Mouse (Mus musculus) MEL (cell line): Measurements from ENCODE around the gene Apobec3. TPM values are rescaled to one million over a fixed set of nuclear protein-coding genes. Genes with fewer than 3 reads are reported as not detected.

Experiments
- DNase-seq: peaks from one replicate; pipeline ENCODE4 v3.0.0; 2011; ENCODE audit warnings: low read depth, low spot score
- H3K27ac ChIP-seq: 2 replicates; pipeline ENCODE4 v1.5.1; 2012; ENCODE audit warnings: low read depth, mild to moderate bottlenecking, control low read depth, low read length, moderate library complexity; ENCODE audit not compliant: control insufficient read depth
- H3K27me3 ChIP-seq, 2 experiments: fragments of 150-350 bp in 1 of 2; sonication (generic) in 1 of 2; 2 replicates each; pipeline ENCODE4 v1.6.1; 2012; ENCODE audit warnings: low read length in 2 of 2, mild to moderate bottlenecking in 2 of 2, improper control_type of control experiment in 1 of 2, moderate library complexity in 1 of 2; ENCODE audit not compliant: insufficient read depth in 2 of 2, control insufficient read depth in 1 of 2
- H3K36me3 ChIP-seq, 2 experiments: 2 replicates each; pipeline ENCODE4 v1.6.1; 2012 to 2014; ENCODE audit warnings: low read length in 2 of 2, improper control_type of control experiment in 1 of 2, inconsistent platforms in 1 of 2, mild to moderate bottlenecking in 1 of 2; ENCODE audit not compliant: insufficient read depth in 2 of 2, control insufficient read depth in 1 of 2
- H3K4me1 ChIP-seq, 2 experiments: fragments of 150-350 bp in 1 of 2; sonication (generic) in 1 of 2; 2 replicates each; pipeline ENCODE4 v1.6.1; 2012; ENCODE audit warnings: low read length in 2 of 2, improper control_type of control experiment in 1 of 2, mild to moderate bottlenecking in 1 of 2; ENCODE audit not compliant: insufficient read depth in 2 of 2, control insufficient read depth in 1 of 2
- H3K4me3 ChIP-seq, 2 experiments: fragments of 150-350 bp in 1 of 2; sonication (generic) in 1 of 2; 2 replicates each; pipeline ENCODE4 v1.5.1; 2012; ENCODE audit warnings: low read depth in 2 of 2, low read length in 2 of 2, mild to moderate bottlenecking in 2 of 2, moderate library complexity in 2 of 2, control low read depth in 1 of 2, improper control_type of control experiment in 1 of 2; ENCODE audit not compliant: control insufficient read depth in 1 of 2, insufficient read depth in 1 of 2
- H3K79me2 ChIP-seq: 2 replicates; pipeline ENCODE4 v1.6.1; 2012; ENCODE audit warnings: mild to moderate bottlenecking, low read length, moderate library complexity; ENCODE audit not compliant: control insufficient read depth, poor library complexity, insufficient read depth
- H3K9ac ChIP-seq: 2 replicates; pipeline ENCODE4 v1.6.1; 2012; ENCODE audit warnings: low read depth, mild to moderate bottlenecking, control low read depth, low read length, moderate library complexity; ENCODE audit not compliant: control insufficient read depth, poor library complexity, severe bottlenecking
- H3K9me3 ChIP-seq: fragments of 150-350 bp; sonication (generic); replicated peaks from 2 replicates; pipeline ENCODE4 v1.6.1; 2012; ENCODE audit warnings: mild to moderate bottlenecking, low read length, improper control_type of control experiment, moderate library complexity; ENCODE audit not compliant: insufficient read depth
- BHLHE40 ChIP-seq: IDR thresholded peaks from 2 replicates; pipeline ENCODE4 v1.6.1; 2012; ENCODE audit warnings: low read depth, mild to moderate bottlenecking, inconsistent platforms, low read length, improper control_type of control experiment, borderline replicate concordance
- CHD1 ChIP-seq: IDR thresholded peaks from 2 replicates; pipeline ENCODE4 v1.6.1; 2012; ENCODE audit warnings: low read depth, mild to moderate bottlenecking, inconsistent platforms, low read length, improper control_type of control experiment
- CHD2 ChIP-seq: IDR thresholded peaks from 2 replicates; pipeline ENCODE4 v1.6.1; 2011; ENCODE audit warnings: low read length, improper control_type of control experiment
- CTCF ChIP-seq, 3 experiments: IDR thresholded peaks in 2 of 3; conservative IDR thresholded peaks in 1 of 3; 2 replicates each; pipeline ENCODE4 v1.5.1; 2011 to 2012; ENCODE audit warnings: low read length in 3 of 3, low read depth in 2 of 3, mild to moderate bottlenecking in 2 of 3, improper control_type of control experiment in 1 of 3, inconsistent platforms in 1 of 3, mixed read lengths in 1 of 3, moderate library complexity in 1 of 3; ENCODE audit not compliant: control insufficient read depth in 1 of 3, insufficient read depth in 1 of 3, poor library complexity in 1 of 3, severe bottlenecking in 1 of 3
- E2F4 ChIP-seq: IDR thresholded peaks from 2 replicates; pipeline ENCODE4 v1.6.1; 2011; ENCODE audit warnings: low read depth, low read length, improper control_type of control experiment, borderline replicate concordance
- EP300 ChIP-seq, 2 experiments: IDR thresholded peaks; 2 replicates each; pipeline ENCODE4 v1.6.1; 2011; ENCODE audit warnings: improper control_type of control experiment in 2 of 2, low read length in 2 of 2, low read depth in 1 of 2, mild to moderate bottlenecking in 1 of 2
- ETS1 ChIP-seq: IDR thresholded peaks from 2 replicates; pipeline ENCODE4 v1.6.1; 2012; ENCODE audit warnings: low read depth, mild to moderate bottlenecking, inconsistent platforms, low read length, improper control_type of control experiment, moderate library complexity
- GABPA ChIP-seq: IDR thresholded peaks from 2 replicates; pipeline ENCODE4 v1.6.1; 2012; ENCODE audit warnings: low read depth, mild to moderate bottlenecking, inconsistent platforms, low read length, improper control_type of control experiment, moderate library complexity
- GATA1 ChIP-seq: IDR thresholded peaks from 2 replicates; pipeline ENCODE4 v1.6.1; 2011; ENCODE audit warnings: low read depth, low read length, improper control_type of control experiment
- HCFC1 ChIP-seq: IDR thresholded peaks from 2 replicates; pipeline ENCODE4 v1.6.1; 2012; ENCODE audit warnings: low read depth, mild to moderate bottlenecking, inconsistent platforms, low read length, improper control_type of control experiment, moderate library complexity
- JUND ChIP-seq: IDR thresholded peaks from 2 replicates; pipeline ENCODE4 v1.6.1; 2011; ENCODE audit warnings: low read depth, mild to moderate bottlenecking, improper control_type of control experiment, low read length
- KAT2A ChIP-seq: conservative IDR thresholded peaks from 2 replicates; pipeline ENCODE4 v1.6.1; 2012; ENCODE audit warnings: low read depth, low read length, improper control_type of control experiment, inconsistent platforms
- MAFK ChIP-seq: IDR thresholded peaks from 2 replicates; pipeline ENCODE4 v1.6.1; 2011; ENCODE audit warnings: low read depth, mild to moderate bottlenecking, low read length, improper control_type of control experiment, borderline replicate concordance
- MAX ChIP-seq: IDR thresholded peaks from 2 replicates; pipeline ENCODE4 v1.6.1; 2011; ENCODE audit warnings: low read length, improper control_type of control experiment
- MAZ ChIP-seq: IDR thresholded peaks from 2 replicates; pipeline ENCODE4 v1.6.1; 2012; ENCODE audit warnings: low read depth, mild to moderate bottlenecking, inconsistent platforms, low read length, improper control_type of control experiment
- MEF2A ChIP-seq: IDR thresholded peaks from 2 replicates; pipeline ENCODE4 v1.6.1; 2014; ENCODE audit warnings: low read depth, mild to moderate bottlenecking, inconsistent platforms, low read length, improper control_type of control experiment; ENCODE audit not compliant: poor library complexity, insufficient replicate concordance, severe bottlenecking; ENCODE audit errors: extremely low read depth
- MXI1 ChIP-seq: IDR thresholded peaks from 2 replicates; pipeline ENCODE4 v1.6.1; 2011; ENCODE audit warnings: mild to moderate bottlenecking, low read depth, low read length, improper control_type of control experiment
- MYB ChIP-seq: IDR thresholded peaks from 2 replicates; pipeline ENCODE4 v1.6.1; 2011; ENCODE audit warnings: mild to moderate bottlenecking, low read depth, low read length, improper control_type of control experiment
- MYC ChIP-seq: IDR thresholded peaks from 2 replicates; pipeline ENCODE4 v1.6.1; 2011; ENCODE audit warnings: low read depth, mild to moderate bottlenecking, low read length, improper control_type of control experiment, moderate library complexity
- NELFE ChIP-seq: IDR thresholded peaks from 2 replicates; pipeline ENCODE4 v1.6.1; 2011; ENCODE audit warnings: low read depth, low read length, improper control_type of control experiment
- NRF1 ChIP-seq: IDR thresholded peaks from 2 replicates; pipeline ENCODE4 v1.6.1; 2014; ENCODE audit warnings: low read depth, mild to moderate bottlenecking, inconsistent platforms, low read length, improper control_type of control experiment, moderate library complexity; ENCODE audit not compliant: poor library complexity, insufficient read depth, severe bottlenecking
- POLR2A ChIP-seq, 2 experiments: IDR thresholded peaks; 2 replicates each; pipeline ENCODE4 v1.6.1; 2011 to 2012; ENCODE audit warnings: low read length in 2 of 2, mild to moderate bottlenecking in 2 of 2, control low read depth in 1 of 2, improper control_type of control experiment in 1 of 2, low read depth in 1 of 2, moderate library complexity in 1 of 2; ENCODE audit not compliant: control insufficient read depth in 1 of 2, insufficient read depth in 1 of 2, poor library complexity in 1 of 2
- POLR2AphosphoS2 ChIP-seq: IDR thresholded peaks from 2 replicates; pipeline ENCODE4 v1.6.1; 2011; ENCODE audit warnings: low read length, improper control_type of control experiment
- POLR2AphosphoS5 ChIP-seq: IDR thresholded peaks from 2 replicates; pipeline ENCODE4 v1.6.1; 2012; ENCODE audit warnings: low read depth, borderline replicate concordance, mild to moderate bottlenecking, inconsistent platforms, low read length, moderate library complexity, mixed read lengths
- RAD21 ChIP-seq: IDR thresholded peaks from 2 replicates; pipeline ENCODE4 v1.6.1; 2011; ENCODE audit warnings: mild to moderate bottlenecking, low read depth, low read length, improper control_type of control experiment
- RCOR1 ChIP-seq: IDR thresholded peaks from 2 replicates; pipeline ENCODE4 v1.6.1; 2012; ENCODE audit warnings: low read depth, mild to moderate bottlenecking, inconsistent platforms, low read length, improper control_type of control experiment
- SIN3A ChIP-seq: IDR thresholded peaks from 2 replicates; pipeline ENCODE4 v1.6.1; 2012; ENCODE audit warnings: low read length, improper control_type of control experiment, inconsistent platforms
- SMC3 ChIP-seq: IDR thresholded peaks from 2 replicates; pipeline ENCODE4 v1.6.1; 2011; ENCODE audit warnings: low read depth, low read length, improper control_type of control experiment
- TAL1 ChIP-seq: IDR thresholded peaks from 2 replicates; pipeline ENCODE4 v1.6.1; 2012; ENCODE audit warnings: mild to moderate bottlenecking, inconsistent platforms, low read length, moderate library complexity, mixed read lengths
- TBP ChIP-seq: IDR thresholded peaks from 2 replicates; pipeline ENCODE4 v1.8.0; 2011; ENCODE audit warnings: low read depth, low read length, improper control_type of control experiment
- TCF12 ChIP-seq: IDR thresholded peaks from 2 replicates; pipeline ENCODE4 v1.6.1; 2014; ENCODE audit warnings: low read depth, mild to moderate bottlenecking, inconsistent platforms, low read length, improper control_type of control experiment, moderate library complexity
- UBTF ChIP-seq: IDR thresholded peaks from 2 replicates; pipeline ENCODE4 v1.6.1; 2012; ENCODE audit warnings: low read depth, mild to moderate bottlenecking, inconsistent platforms, low read length, improper control_type of control experiment, moderate library complexity, borderline replicate concordance; ENCODE audit not compliant: insufficient read depth
- USF1 ChIP-seq: IDR thresholded peaks from 2 replicates; pipeline ENCODE4 v1.6.1; 2014; ENCODE audit warnings: low read depth, mild to moderate bottlenecking, inconsistent platforms, low read length, improper control_type of control experiment, moderate library complexity
- USF2 ChIP-seq, 2 experiments: IDR thresholded peaks; 2 replicates each; pipeline ENCODE4 v1.6.1; 2011 to 2012; ENCODE audit warnings: improper control_type of control experiment in 2 of 2, low read length in 2 of 2, borderline replicate concordance in 1 of 2, inconsistent platforms in 1 of 2, low read depth in 1 of 2, mild to moderate bottlenecking in 1 of 2; ENCODE audit not compliant: insufficient read depth in 1 of 2
- ZC3H11A ChIP-seq: IDR thresholded peaks from 2 replicates; pipeline ENCODE4 v1.6.1; 2012; ENCODE audit warnings: low read depth, mild to moderate bottlenecking, inconsistent platforms, low read length, improper control_type of control experiment
- ZKSCAN1 ChIP-seq: IDR thresholded peaks from 2 replicates; pipeline ENCODE4 v1.6.1; 2012; ENCODE audit warnings: low read depth, mild to moderate bottlenecking, inconsistent platforms, low read length, improper control_type of control experiment, moderate library complexity
- ZMIZ1 ChIP-seq: IDR thresholded peaks from 2 replicates; pipeline ENCODE4 v1.6.1; 2012; ENCODE audit warnings: low read depth, mild to moderate bottlenecking, inconsistent platforms, low read length, improper control_type of control experiment, moderate library complexity
- ZNF384 ChIP-seq: IDR thresholded peaks from 2 replicates; pipeline ENCODE4 v1.6.1; 2012; ENCODE audit warnings: low read depth, mild to moderate bottlenecking, inconsistent platforms, low read length, improper control_type of control experiment
- polyA plus RNA-seq, 2 experiments: library from polyadenylated mRNA; stranded (reverse) in 1 of 2; unstranded in 1 of 2; fragments of >175 nt in 1 of 2; fragments of >200 nt in 1 of 2; gene quantifications; 2 replicates each; pipeline versions ENCODE4 v1.2.1 to v1.2.4; 2012; ENCODE audit warnings: low replicate concordance in 2 of 2, low read depth in 1 of 2; ENCODE audit not compliant: insufficient read length in 2 of 2, insufficient read depth in 1 of 2, missing spikeins in 1 of 2
- total RNA-seq: library from RNA; depleted of rRNA; stranded (reverse); fragments of 300-350 nt; gene quantifications from 2 replicates; pipeline ENCODE4 v1.2.3, GENCODE M21; 2012

Gene Apobec3
- total and polyA plus RNA-seq, 3 experiments = 22.2 to 38.6 TPM; not detected in 1

DNA sequence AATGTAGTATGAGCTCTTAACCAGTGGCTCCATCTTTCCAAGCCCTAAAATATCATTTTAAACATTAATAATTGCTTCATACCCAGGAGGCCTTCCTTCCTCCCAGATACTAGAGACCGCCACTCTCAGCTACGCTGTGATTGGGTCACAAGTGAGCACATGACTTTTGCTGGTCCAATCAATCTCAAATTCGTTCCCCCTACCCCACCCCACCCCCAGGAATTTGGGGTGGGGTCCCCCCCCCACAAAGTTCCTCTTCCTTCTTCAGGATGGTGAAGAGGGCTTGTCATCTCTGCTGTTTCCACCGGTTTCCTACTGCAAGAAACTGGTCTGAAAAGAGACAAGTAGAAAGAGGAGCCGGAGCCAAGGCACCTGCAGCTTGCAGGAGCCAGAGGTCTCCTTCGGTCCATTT is 12.7 kb upstream of the Apobec3 start:
- Histone ChIP-seq H3K9ac (peak overlapping the region; percentile 71), H3K36me3 (peaks cover 0 to 12% of the 10 kb centered on the region in 2 experiments; a peak in 2 of 4 replicates), H3K4me3 (peak overlapping the region; percentile 48 to 59), H3K27ac (peak overlapping the region; percentile 98), H3K4me1 (peaks cover 5 to 25% of the 10 kb centered on the region in 2 experiments), H3K9me3 (no peaks in the 10 kb centered on the region), H3K79me2 (no peaks in the 10 kb centered on the region; the same call in 1 of the 2 replicates), H3K27me3 (no peaks in the 10 kb centered on the region)
- DNase-seq = peak; percentile 93
- no peak for TF ChIP-seq GABPA
- no peak for TF ChIP-seq UBTF
- TF ChIP-seq EP300 (IDR thresholded peaks at IDR 0.05; ENCODE audit: low read depth in 1 of 2, low read length in 2 of 2) = no peak
- no peak for TF ChIP-seq RAD21
- TF ChIP-seq KAT2A = no peak
- TF ChIP-seq CTCF (IDR thresholded peaks at IDR 0.05 in 2 of 3, conservative IDR thresholded peaks at IDR 0.05 in 1 of 3; ENCODE audit: control insufficient read depth in 1 of 3, insufficient read depth in 1 of 3, low read depth in 2 of 3, low read length in 3 of 3, poor library complexity in 1 of 3, severe bottlenecking in 1 of 3) = no peak
- TF ChIP-seq MYC = no peak
- TF ChIP-seq GATA1 = no peak
- TF ChIP-seq USF1 = peak; percentile 92
- no peak for TF ChIP-seq HCFC1
- TF ChIP-seq CHD2 = no peak
- no peak for TF ChIP-seq MXI1
- no peak for TF ChIP-seq JUND
- no peak for TF ChIP-seq TAL1
- TF ChIP-seq ZC3H11A = no peak
- peak in 1 of 2 experiments; percentile 59; a peak in 2 of 4 replicates for TF ChIP-seq USF2 (IDR thresholded peaks at IDR 0.05; ENCODE audit: borderline replicate concordance in 1 of 2, insufficient read depth in 1 of 2, low read depth in 1 of 2, low read length in 2 of 2)
- TF ChIP-seq ZMIZ1 = peak; percentile 54
- TF ChIP-seq CHD1 = no peak; the same call in 1 of the 2 replicates
- TF ChIP-seq E2F4 = peak; percentile 77; the same call in 1 of the 2 replicates
- TF ChIP-seq BHLHE40 = no peak
- TF ChIP-seq ZKSCAN1 = no peak
- TF ChIP-seq MYB = no peak
- TF ChIP-seq RCOR1 = no peak
- no peak for TF ChIP-seq MEF2A
- no peak for TF ChIP-seq NRF1
- peak; percentile 27 to 69; a peak in 2 of 4 replicates for TF ChIP-seq POLR2A (IDR thresholded peaks at IDR 0.05; ENCODE audit: control insufficient read depth in 1 of 2, insufficient read depth in 1 of 2, low read depth in 1 of 2, low read length in 2 of 2, poor library complexity in 1 of 2)
- no peak for TF ChIP-seq POLR2AphosphoS5
- no peak for TF ChIP-seq SMC3
- no peak for TF ChIP-seq ZNF384
- 0 out of 2 replicates have a peak, but pooled peaks have one; percentile 13 for TF ChIP-seq SIN3A
- peak; percentile 57 for TF ChIP-seq NELFE
- no peak; the same call in 1 of the 2 replicates for TF ChIP-seq TCF12
- peak; percentile 78 for TF ChIP-seq TBP
- no peak for TF ChIP-seq ETS1
- TF ChIP-seq POLR2AphosphoS2 = no peak; the same call in 1 of the 2 replicates
- no peak for TF ChIP-seq MAFK
- TF ChIP-seq MAX = no peak; the same call in none of the 2 replicates
- TF ChIP-seq MAZ = no peak
